Mouse (Mus musculus) kidney, embryonic 14.5 days (tissue): ENCODE measurements around the gene Adcy7. TPM values are rescaled to one million over a fixed set of nuclear protein-coding genes. Genes with fewer than 3 reads are reported as not detected.

Source experiments
- ATAC-seq: fragments of 200-750 bp; cut with Nextera tagmentation; 2 replicates; pipeline ENCODE4 v1.8.0; 2017; ENCODE audit warnings: moderate number of reproducible peaks, mild to moderate bottlenecking, moderate TSS enrichment, moderate library complexity; ENCODE audit not compliant: low FRiP score, low TSS enrichment
- H3K27ac ChIP-seq: fragments of 300-500 bp; sonication (generic); 2 replicates; pipeline ENCODE4 v1.5.1; 2014; ENCODE audit warnings: low read depth, mild to moderate bottlenecking, low read length, moderate library complexity, mixed read lengths
- H3K27me3 ChIP-seq: fragments of 300-500 bp; sonication (generic); 2 replicates; pipeline ENCODE4 v1.6.1; 2014; ENCODE audit warnings: mild to moderate bottlenecking, low read length; ENCODE audit not compliant: control insufficient read depth, insufficient read depth
- H3K36me3 ChIP-seq: fragments of 300-500 bp; sonication (generic); 2 replicates; pipeline ENCODE4 v1.6.1; 2014; ENCODE audit warnings: low read length, mixed read lengths; ENCODE audit not compliant: control insufficient read depth, insufficient read depth
- H3K4me1 ChIP-seq: fragments of 300-500 bp; sonication (generic); 2 replicates; pipeline ENCODE4 v1.6.1; 2014; ENCODE audit warnings: low read length, mixed read lengths; ENCODE audit not compliant: control insufficient read depth, insufficient read depth
- H3K4me2 ChIP-seq: fragments of 300-500 bp; sonication (generic); replicated peaks from 2 replicates; pipeline ENCODE4 v1.6.1; 2014; ENCODE audit warnings: low read depth, mild to moderate bottlenecking, low read length
- H3K4me3 ChIP-seq: fragments of 300-500 bp; sonication (generic); 2 replicates; pipeline ENCODE4 v1.5.1; 2014; ENCODE audit warnings: mild to moderate bottlenecking, low read length
- H3K9ac ChIP-seq: fragments of 300-500 bp; sonication (generic); 2 replicates; pipeline ENCODE4 v1.6.1; 2014; ENCODE audit warnings: low read depth, mild to moderate bottlenecking, low read length, moderate library complexity
- H3K9me3 ChIP-seq: fragments of 300-500 bp; sonication (generic); 2 replicates; pipeline ENCODE4 v1.6.1; 2016; ENCODE audit warnings: low read length; ENCODE audit not compliant: control insufficient read depth
- WGBS: fragments of 180-500 bp; shearing (Covaris S2); extraction: QIAGEN DNeasy Blood & Tissue Kit; methylation state at CpG from one replicate; pipeline ENCODE4 v1.1.7; 2014; 5-methylcytosine and 5-hydroxymethylcytosine counted together
- polyA plus RNA-seq: library from polyadenylated mRNA; unstranded; fragments of >200 nt; fragmentation: Nextera tagmentation; extraction: Ambion mirVana; gene quantifications from 2 replicates; pipeline ENCODE4 v1.2.1, GENCODE M21; 2014

Adcy7 gene
- polyA plus RNA-seq, 1 experiment from 2014 or later = 3.1 TPM

DNA sequence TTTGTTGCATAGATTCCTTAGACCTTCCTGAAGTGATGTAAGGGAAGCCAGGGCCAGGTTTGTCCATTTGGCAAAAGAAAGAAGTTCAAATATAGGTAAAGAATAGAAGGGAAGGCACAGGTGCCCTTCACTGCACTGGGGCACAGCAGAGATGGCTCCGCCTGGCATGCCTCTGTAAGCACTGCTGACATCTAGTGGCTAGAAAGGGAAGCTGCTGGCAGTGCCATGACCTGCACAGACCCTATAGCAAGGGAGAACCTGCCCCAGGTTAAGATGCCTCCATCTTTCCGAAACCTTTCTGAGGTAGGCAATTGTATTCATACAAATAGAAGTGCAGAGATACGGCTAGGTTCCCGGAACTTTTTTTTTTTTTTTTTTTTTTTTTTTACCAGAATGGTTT is 27.9 kb upstream of the Adcy7 start:
- H3K27ac ChIP-seq = no peak overlapping the region
- H3K9ac ChIP-seq = no peak overlapping the region
- no peaks in the 10 kb centered on the region for H3K4me1 ChIP-seq
- 87% methylated on average over 4 of the region's 4 CpGs for WGBS
- H3K36me3 ChIP-seq = peaks cover 24% of the 10 kb centered on the region; the same call in 1 of the 2 replicates
- H3K9me3 ChIP-seq = no peaks in the 10 kb centered on the region
- no peaks in the 10 kb centered on the region for H3K27me3 ChIP-seq
- H3K4me2 ChIP-seq = no peak overlapping the region
- H3K4me3 ChIP-seq = no peak overlapping the region
- peak; percentile 81 for ATAC-seq

DNA sequence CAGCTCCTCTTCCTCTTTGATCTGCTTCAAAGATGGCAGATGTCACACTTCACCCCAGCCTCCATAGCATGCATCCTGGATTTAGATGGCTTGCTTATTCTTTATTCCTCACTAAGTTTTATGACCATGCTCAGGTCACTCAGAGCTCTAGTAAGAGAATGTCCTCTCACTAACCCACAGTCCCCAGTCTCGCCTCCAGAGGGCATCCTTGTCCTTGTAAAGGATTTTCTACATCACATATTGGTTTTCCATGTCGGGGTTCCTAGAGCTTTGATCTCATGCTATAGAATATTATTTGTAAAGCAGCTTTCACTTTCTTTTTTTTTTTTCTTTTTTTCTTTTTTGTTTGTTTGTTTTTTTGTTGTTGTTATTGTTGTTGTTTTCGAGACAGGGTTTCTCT is 19.4 kb upstream of the Adcy7 start:
- Histone ChIP-seq H3K27ac (no peak overlapping the region), H3K27me3 (no peaks in the 10 kb centered on the region), H3K36me3 (peaks cover 55% of the 10 kb centered on the region), H3K4me2 (no peak overlapping the region), H3K9me3 (no peaks in the 10 kb centered on the region), H3K4me3 (no peak overlapping the region), H3K9ac (no peak overlapping the region), H3K4me1 (no peaks in the 10 kb centered on the region)
- no peak for ATAC-seq
- 93% methylated on average over 3 of the region's 3 CpGs for WGBS

DNA sequence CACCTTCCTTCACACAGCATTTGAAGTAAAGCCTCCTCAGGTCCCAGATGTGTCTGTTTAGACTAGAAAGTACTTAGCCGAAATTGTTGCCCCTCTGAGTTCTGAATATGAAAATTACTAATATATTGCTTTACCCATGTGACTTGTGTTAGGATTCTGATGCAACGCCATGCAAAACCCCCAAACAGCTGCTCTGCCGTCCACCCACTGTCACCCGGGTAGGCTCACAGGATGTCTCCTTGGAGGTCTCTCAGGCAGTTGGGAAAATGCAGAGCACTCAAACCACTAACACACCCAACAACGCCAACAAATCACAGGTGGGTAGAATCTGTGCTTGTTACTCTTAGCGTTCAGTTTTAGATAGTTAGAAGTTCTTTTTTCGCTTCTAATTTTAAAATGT is 17.2 kb upstream of the Adcy7 start:
- ATAC-seq = no peak
- Histone ChIP-seq H3K9me3 (no peaks in the 10 kb centered on the region), H3K4me3 (no peak overlapping the region), H3K9ac (no peak overlapping the region), H3K4me2 (no peak overlapping the region), H3K27me3 (no peaks in the 10 kb centered on the region), H3K27ac (no peak overlapping the region), H3K4me1 (no peaks in the 10 kb centered on the region), H3K36me3 (peaks cover 40% of the 10 kb centered on the region)
- 89% methylated on average over 7 of the region's 7 CpGs for WGBS

DNA sequence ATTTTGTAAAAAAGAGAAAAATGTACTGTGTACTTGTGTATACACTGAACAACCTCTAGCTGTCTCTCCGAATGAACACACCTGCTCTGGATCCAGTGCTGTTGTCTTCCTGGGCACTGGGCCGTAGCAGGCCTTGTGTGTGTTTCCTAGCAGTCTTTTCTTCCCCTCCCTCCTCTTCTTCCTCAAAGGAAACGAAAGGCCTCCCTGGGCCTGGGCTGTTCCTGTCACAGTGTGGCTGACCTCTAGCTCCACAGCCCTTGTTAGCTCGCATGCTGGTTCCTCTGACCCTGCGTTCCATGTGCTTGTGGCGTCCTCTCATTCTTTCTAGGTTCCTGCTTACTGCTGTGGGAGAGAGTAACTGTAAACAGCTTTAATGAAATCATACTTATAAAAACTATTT is 14.2 kb upstream of the Adcy7 start:
- H3K9me3 ChIP-seq = no peaks in the 10 kb centered on the region
- H3K4me3 ChIP-seq = no peak overlapping the region
- no peaks in the 10 kb centered on the region for H3K27me3 ChIP-seq
- H3K4me2 ChIP-seq = no peak overlapping the region
- no peaks in the 10 kb centered on the region for H3K4me1 ChIP-seq
- 39% methylated on average over 6 of the region's 6 CpGs for WGBS
- no peak overlapping the region for H3K9ac ChIP-seq
- H3K27ac ChIP-seq = no peak overlapping the region
- peaks cover 26% of the 10 kb centered on the region for H3K36me3 ChIP-seq
- no peak for ATAC-seq

DNA sequence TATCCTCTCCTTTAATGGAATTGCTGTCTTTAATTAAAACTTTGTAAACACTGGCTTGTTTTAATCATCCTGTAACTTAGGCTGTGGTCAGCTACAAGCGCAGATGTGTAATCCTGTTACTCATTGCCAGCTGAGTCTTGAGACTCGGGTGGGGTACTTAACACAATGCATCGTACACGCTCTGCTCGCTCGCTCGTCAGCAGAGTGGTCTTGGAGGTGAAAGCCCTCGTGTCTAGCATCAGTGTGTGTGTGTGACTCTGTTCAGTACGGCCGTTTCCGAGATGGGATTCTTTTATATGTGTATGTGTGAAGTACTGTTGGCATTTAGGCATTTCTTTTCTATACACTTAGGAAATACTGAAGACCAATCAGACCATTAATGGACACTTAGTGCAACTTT is 13.7 kb upstream of the Adcy7 start:
- Histone ChIP-seq H3K9me3 (no peaks in the 10 kb centered on the region), H3K4me1 (no peaks in the 10 kb centered on the region), H3K4me2 (no peak overlapping the region), H3K36me3 (peaks cover 26% of the 10 kb centered on the region), H3K9ac (no peak overlapping the region), H3K4me3 (no peak overlapping the region), H3K27ac (no peak overlapping the region), H3K27me3 (no peaks in the 10 kb centered on the region)
- ATAC-seq = no peak
- 80% methylated on average over 11 of the region's 11 CpGs for WGBS

DNA sequence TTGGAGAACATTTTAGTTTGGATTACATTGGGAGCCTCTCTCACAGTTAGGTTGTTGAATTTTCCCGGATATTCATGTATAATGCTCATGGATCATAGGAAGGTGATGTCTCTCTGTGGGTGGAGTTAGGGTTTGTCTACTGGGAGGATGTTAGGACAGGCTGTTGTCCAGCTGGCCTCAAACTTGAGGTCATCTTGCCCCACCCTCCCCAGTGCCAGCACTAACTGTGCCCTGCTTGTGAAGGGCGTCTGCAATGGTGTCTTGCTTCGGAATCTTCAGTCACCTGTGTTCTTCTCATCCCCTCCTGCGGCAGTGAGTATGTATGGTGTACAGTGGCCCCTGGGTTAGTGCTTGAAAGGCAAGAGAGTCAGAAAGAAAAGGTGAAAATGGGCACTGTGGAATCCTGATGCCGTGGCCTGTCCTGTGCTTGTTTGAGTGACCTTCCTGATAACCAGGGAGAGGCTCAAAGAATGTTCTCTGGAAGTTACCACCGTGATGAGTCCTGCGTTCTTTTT is 11.7 kb upstream of the Adcy7 start:
- 92% methylated on average over 7 of the region's 7 CpGs for WGBS

DNA sequence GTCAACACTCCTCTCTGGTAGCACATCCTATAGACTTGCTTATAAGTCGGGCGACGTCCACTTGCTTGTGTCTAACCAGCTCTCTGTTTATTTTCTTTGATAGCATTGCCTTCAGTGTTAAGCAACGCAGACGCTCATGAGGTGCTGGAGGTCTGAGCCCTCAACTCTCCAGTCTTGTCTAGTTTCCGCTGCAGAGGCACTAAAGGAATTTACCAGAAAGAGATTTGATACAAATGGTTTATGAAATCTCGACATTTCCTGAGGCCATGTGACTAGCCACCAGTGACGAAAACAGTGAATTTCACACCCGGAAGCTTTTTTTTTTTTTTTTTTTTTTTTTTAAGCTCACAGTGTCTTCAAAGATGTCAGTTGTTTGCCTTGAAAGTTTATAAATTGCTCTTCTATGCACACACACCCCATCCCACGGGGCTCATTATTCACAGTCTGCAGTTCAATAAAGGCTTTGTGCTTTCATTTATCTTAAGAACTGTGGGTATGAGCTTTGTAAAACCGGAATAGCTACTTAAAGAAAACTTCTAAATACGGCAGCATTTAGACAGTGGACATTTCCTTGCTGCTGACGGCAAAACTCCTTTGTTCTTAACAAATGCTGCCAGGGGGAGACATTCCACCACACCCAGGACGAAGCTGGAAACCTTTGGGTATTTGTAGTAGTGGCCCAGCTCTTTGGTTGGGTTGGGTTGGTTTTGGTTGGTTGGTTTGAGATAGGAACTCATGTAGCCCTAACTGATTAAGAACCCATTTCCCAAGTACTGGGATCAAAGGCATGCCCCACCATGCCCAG is 9.2 kb upstream of the Adcy7 start:
- no peak overlapping the region for H3K9ac ChIP-seq
- H3K4me2 ChIP-seq = no peak overlapping the region
- H3K9me3 ChIP-seq = no peaks in the 10 kb centered on the region

More for the DNA sequence above, 11.7 kb upstream of the Adcy7 start:
- Histone ChIP-seq H3K27ac (no peak overlapping the region), H3K4me3 (no peak overlapping the region), H3K9me3 (no peaks in the 10 kb centered on the region), H3K4me1 (no peaks in the 10 kb centered on the region), H3K4me2 (no peak overlapping the region), H3K9ac (no peak overlapping the region), H3K27me3 (no peaks in the 10 kb centered on the region), H3K36me3 (peaks cover 11% of the 10 kb centered on the region; the same call in 1 of the 2 replicates)
- ATAC-seq = no peak

DNA sequence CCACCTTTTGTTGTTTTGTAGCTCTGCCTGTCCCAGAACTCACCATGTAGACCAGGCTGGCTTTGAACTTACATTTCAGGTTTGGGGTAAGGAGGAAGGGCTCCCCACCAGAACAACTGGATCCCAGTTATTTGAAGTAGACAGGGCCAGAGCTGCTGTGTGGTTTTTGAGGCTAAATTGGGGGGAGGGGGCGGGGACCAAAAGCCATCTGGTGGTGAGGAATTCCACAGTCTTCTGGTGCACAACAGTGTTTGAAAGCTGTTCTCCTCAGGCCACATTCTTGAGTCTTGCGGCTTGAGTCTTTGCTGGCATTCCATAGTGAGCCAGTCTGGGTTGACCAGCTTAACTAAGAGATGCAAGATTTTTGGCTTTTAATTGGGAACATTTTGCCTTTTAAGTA is 6.7 kb upstream of the Adcy7 start:
- Histone ChIP-seq H3K4me2 (no peak overlapping the region), H3K27ac (no peak overlapping the region), H3K9me3 (no peaks in the 10 kb centered on the region), H3K9ac (no peak overlapping the region), H3K36me3 (no peaks in the 10 kb centered on the region), H3K4me3 (no peak overlapping the region), H3K4me1 (no peaks in the 10 kb centered on the region), H3K27me3 (no peaks in the 10 kb centered on the region)
- 0 out of 2 replicates have a peak, but pooled peaks have one; percentile 34 for ATAC-seq
- 3% methylated on average over 2 of the region's 2 CpGs for WGBS

More for the DNA sequence above, 9.2 kb upstream of the Adcy7 start:
- Histone ChIP-seq H3K4me3 (no peak overlapping the region), H3K36me3 (no peaks in the 10 kb centered on the region), H3K27me3 (no peaks in the 10 kb centered on the region), H3K4me1 (no peaks in the 10 kb centered on the region), H3K27ac (0 out of 2 replicates have a peak overlapping the region, but pooled peaks have one; percentile 6)
- 39% methylated on average over 14 of the region's 14 CpGs for WGBS
- ATAC-seq = no peak

DNA sequence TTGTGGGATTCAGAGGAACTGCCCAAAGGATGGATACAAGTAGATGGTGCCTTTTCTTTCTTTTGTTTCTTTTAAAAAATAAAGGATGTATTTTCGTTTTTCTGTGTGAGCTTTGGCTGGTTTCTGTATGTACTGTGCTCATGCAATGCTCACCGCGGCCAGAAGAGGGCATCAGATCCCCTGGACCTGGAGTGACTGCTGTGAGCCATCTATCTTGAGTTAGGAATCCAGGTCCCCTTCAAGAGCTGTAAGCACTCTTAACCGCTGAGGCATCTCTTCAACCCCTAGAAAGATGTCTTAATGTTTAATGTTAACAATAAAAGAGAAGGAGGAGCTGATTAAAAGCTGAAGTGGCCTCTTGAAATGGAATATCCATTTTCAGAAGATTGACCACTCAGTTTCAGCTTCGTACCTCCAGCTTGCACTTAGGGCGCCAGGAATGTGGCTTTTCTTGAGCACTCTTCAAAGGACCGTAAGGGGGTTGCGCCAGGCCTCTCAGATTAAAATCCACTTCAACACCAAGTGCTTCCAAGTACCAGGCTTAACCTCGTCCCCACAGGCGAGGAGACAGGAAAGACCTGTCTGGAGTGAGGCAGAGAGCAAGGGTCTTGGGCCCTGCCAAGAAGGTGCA is 5.9 kb upstream of the Adcy7 start:
- no peaks in the 10 kb centered on the region for H3K4me1 ChIP-seq
- H3K9me3 ChIP-seq = no peaks in the 10 kb centered on the region
- H3K27ac ChIP-seq = no peak overlapping the region
- 55% methylated on average over 10 of the region's 10 CpGs for WGBS
- H3K36me3 ChIP-seq = no peaks in the 10 kb centered on the region
- H3K9ac ChIP-seq = no peak overlapping the region
- no peaks in the 10 kb centered on the region for H3K27me3 ChIP-seq
- H3K4me3 ChIP-seq = no peak overlapping the region
- no peak for ATAC-seq
- H3K4me2 ChIP-seq = no peak overlapping the region
